Mouse (Mus musculus): ENCODE data around the gene 9930021J03Rik. TPM values are rescaled to one million over a fixed set of nuclear protein-coding genes. Genes with fewer than 3 reads are reported as not detected.

The 9930021J03Rik gene
- total and polyA plus RNA-seq, 2 experiments from 2014 or later: 5.7 to 35.0 TPM

GRCm38 (mm10) chr19:29743531-29743930, 62.3 kb downstream of the 9930021J03Rik start:
- WGBS: 79% methylated on average over 5 of the region's 5 CpGs
- H3K27me3 ChIP-seq (ENCODE audit: insufficient read depth, low read length): no peaks in the 10 kb centered on the region

GRCm38 (mm10) chr19:29740661-29741060, 65.1 kb downstream of the 9930021J03Rik start:
- no peak overlapping the region for H3K9ac ChIP-seq
- TF ChIP-seq CTCF (IDR thresholded peaks at IDR 0.05; ENCODE audit: low read depth): no peak
- ATAC-seq (no peak), DNase-seq (no peak)
- H3K27me3 ChIP-seq (ENCODE audit: insufficient read depth, low read length): no peaks in the 10 kb centered on the region
- H3K27ac ChIP-seq (ENCODE audit: low read depth, low read length): no peak overlapping the region
- 98% methylated on average over 1 of the region's 1 CpGs for WGBS
- no peaks in the 10 kb centered on the region for H3K4me1 ChIP-seq (ENCODE audit: insufficient read depth)
- H3K4me2 ChIP-seq (ENCODE audit: low read depth): no peak overlapping the region
- no peak overlapping the region for H3K4me3 ChIP-seq (ENCODE audit: low read depth, low read length)
- no peaks in the 10 kb centered on the region for H3K36me3 ChIP-seq (ENCODE audit: insufficient read depth)
- no peaks in the 10 kb centered on the region for H3K9me3 ChIP-seq (ENCODE audit: low read length)

More at GRCm38 (mm10) chr19:29743531-29743930, 62.3 kb downstream of the 9930021J03Rik start:
- Histone ChIP-seq H3K9me3 (ENCODE audit: low read length) (no peaks in the 10 kb centered on the region), H3K4me1 (ENCODE audit: insufficient read depth) (no peaks in the 10 kb centered on the region), H3K27ac (ENCODE audit: low read depth, low read length) (no peak overlapping the region), H3K4me2 (ENCODE audit: low read depth) (no peak overlapping the region), H3K4me3 (ENCODE audit: low read depth, low read length) (no peak overlapping the region), H3K9ac (no peak overlapping the region), H3K36me3 (ENCODE audit: insufficient read depth) (no peaks in the 10 kb centered on the region)
- ATAC-seq: no peak
- TF ChIP-seq CTCF (IDR thresholded peaks at IDR 0.05; ENCODE audit: low read depth): no peak
- DNase-seq: no peak

DNA sequence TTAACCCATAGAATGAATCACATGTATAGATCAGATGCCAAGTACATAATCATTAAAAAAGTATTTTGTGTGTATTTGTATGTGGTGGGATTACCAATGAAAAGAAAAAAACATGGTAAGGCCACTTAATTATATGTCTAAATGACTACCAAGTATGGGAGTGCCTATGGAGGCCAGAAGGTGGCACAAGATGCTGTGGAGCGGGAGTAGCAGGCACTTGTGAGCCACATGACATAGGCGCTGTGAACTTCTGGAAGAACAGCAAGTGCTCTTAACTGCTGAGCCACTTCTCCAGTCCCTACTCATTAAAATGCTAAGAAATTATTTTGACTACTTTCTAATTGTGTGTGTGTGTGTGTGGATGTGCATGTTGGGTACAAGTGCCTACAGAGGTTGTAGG, 66.2 kb downstream of the 9930021J03Rik start:
- Histone ChIP-seq H3K4me3 (ENCODE audit: low read depth, low read length) (no peak overlapping the region), H3K27me3 (ENCODE audit: insufficient read depth, low read length) (no peaks in the 10 kb centered on the region), H3K9ac (no peak overlapping the region), H3K9me3 (ENCODE audit: low read length) (no peaks in the 10 kb centered on the region), H3K36me3 (ENCODE audit: insufficient read depth) (no peaks in the 10 kb centered on the region), H3K27ac (ENCODE audit: low read depth, low read length) (no peak overlapping the region), H3K4me1 (ENCODE audit: insufficient read depth) (no peaks in the 10 kb centered on the region), H3K4me2 (ENCODE audit: low read depth) (no peak overlapping the region)
- no peak for TF ChIP-seq CTCF (IDR thresholded peaks at IDR 0.05; ENCODE audit: low read depth)
- 81% methylated on average over 2 of the region's 2 CpGs for WGBS
- DNase-seq: no peak
- ATAC-seq: no peak

- Histone ChIP-seq H3K4me2 (ENCODE audit: low read depth) (no peak overlapping the region), H3K4me3 (ENCODE audit: low read depth, low read length) (no peak overlapping the region), H3K27me3 (ENCODE audit: insufficient read depth, low read length) (no peaks in the 10 kb centered on the region), H3K9me3 (ENCODE audit: low read length) (no peaks in the 10 kb centered on the region), H3K9ac (no peak overlapping the region), H3K4me1 (ENCODE audit: insufficient read depth) (no peaks in the 10 kb centered on the region), H3K36me3 (ENCODE audit: insufficient read depth) (no peaks in the 10 kb centered on the region), H3K27ac (ENCODE audit: low read depth, low read length) (no peak overlapping the region)
- DNase-seq (no peak), ATAC-seq (no peak)
- WGBS: 79% methylated on average over 3 of the region's 3 CpGs
- no peak for TF ChIP-seq CTCF (IDR thresholded peaks at IDR 0.05; ENCODE audit: low read depth)
These were observed 70.4 kb downstream of the 9930021J03Rik start for GRCm38 (mm10) chr19:29735421-29735820.

DNA sequence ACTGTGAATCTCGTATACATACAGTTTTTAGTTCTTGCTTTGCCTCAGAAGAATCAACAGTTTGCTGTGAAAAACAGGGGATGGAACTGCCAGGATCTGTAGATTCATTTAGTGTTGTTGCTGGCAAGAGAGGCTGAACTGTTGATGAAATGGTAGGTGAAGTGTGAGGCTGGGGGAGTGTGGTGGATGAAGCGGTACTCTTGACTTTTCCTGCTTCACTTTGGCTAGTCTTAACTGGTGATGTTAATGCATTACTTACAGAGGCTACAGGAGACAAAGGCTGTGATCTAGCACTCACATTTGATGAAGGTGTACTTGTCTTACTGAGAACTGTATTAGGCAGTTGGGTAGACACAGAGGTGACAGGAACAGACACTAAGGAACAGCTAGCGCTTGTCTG, 87.3 kb downstream of the 9930021J03Rik start:
- ATAC-seq (no peak), DNase-seq (no peak)

DNA sequence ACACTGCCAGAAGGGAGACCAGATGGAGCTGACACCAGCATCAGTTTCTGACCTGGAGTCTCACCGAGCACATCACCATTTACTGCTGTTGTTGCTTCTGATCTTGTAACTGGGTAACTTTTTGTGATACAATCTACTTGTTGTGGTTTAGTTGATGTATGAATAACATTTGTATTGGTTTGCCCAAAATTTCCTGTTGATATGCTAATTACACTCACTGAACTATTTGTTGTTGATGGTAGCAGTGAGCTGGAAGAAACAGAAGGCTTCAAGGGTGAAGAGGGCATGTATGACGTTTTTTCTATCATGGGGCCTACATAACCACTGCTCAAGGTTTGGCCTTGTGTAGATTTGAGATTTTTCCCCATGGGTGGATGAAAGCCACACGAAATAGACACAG, 87.9 kb downstream of the 9930021J03Rik start:
- H3K27me3 ChIP-seq (ENCODE audit: insufficient read depth, low read length): no peaks in the 10 kb centered on the region
- H3K4me1 ChIP-seq (ENCODE audit: insufficient read depth): no peaks in the 10 kb centered on the region
- TF ChIP-seq CTCF (IDR thresholded peaks at IDR 0.05; ENCODE audit: low read depth): no peak
- H3K9ac ChIP-seq: no peak overlapping the region
- no peak overlapping the region for H3K4me3 ChIP-seq (ENCODE audit: low read depth, low read length)
- WGBS: 86% methylated on average over 3 of the region's 3 CpGs
- ATAC-seq (no peak), DNase-seq (no peak)
- no peaks in the 10 kb centered on the region for H3K9me3 ChIP-seq (ENCODE audit: low read length)
- no peak overlapping the region for H3K4me2 ChIP-seq (ENCODE audit: low read depth)
- peaks cover 33% of the 10 kb centered on the region for H3K36me3 ChIP-seq (ENCODE audit: insufficient read depth)
- no peak overlapping the region for H3K27ac ChIP-seq (ENCODE audit: low read depth, low read length)

More for the DNA sequence above, 87.3 kb downstream of the 9930021J03Rik start:
- Histone ChIP-seq H3K36me3 (ENCODE audit: insufficient read depth) (peaks cover 33% of the 10 kb centered on the region), H3K4me3 (ENCODE audit: low read depth, low read length) (no peak overlapping the region), H3K9me3 (ENCODE audit: low read length) (no peaks in the 10 kb centered on the region), H3K9ac (no peak overlapping the region), H3K27ac (ENCODE audit: low read depth, low read length) (no peak overlapping the region), H3K4me1 (ENCODE audit: insufficient read depth) (no peaks in the 10 kb centered on the region), H3K4me2 (ENCODE audit: low read depth) (no peak overlapping the region), H3K27me3 (ENCODE audit: insufficient read depth, low read length) (no peaks in the 10 kb centered on the region)
- 94% methylated on average over 3 of the region's 3 CpGs for WGBS
- TF ChIP-seq CTCF (IDR thresholded peaks at IDR 0.05; ENCODE audit: low read depth): no peak

- no peaks in the 10 kb centered on the region for H3K9me3 ChIP-seq (ENCODE audit: low read length)
- H3K36me3 ChIP-seq (ENCODE audit: insufficient read depth): peaks cover 24% of the 10 kb centered on the region
- no peak overlapping the region for H3K27ac ChIP-seq (ENCODE audit: low read depth, low read length)
- H3K27me3 ChIP-seq (ENCODE audit: insufficient read depth, low read length): no peaks in the 10 kb centered on the region
- DNase-seq: no peak
- no peak for ATAC-seq
- H3K4me3 ChIP-seq (ENCODE audit: low read depth, low read length): no peak overlapping the region
- no peak overlapping the region for H3K9ac ChIP-seq
- no peaks in the 10 kb centered on the region for H3K4me1 ChIP-seq (ENCODE audit: insufficient read depth)
- no peak for TF ChIP-seq CTCF (IDR thresholded peaks at IDR 0.05; ENCODE audit: low read depth)
- H3K4me2 ChIP-seq (ENCODE audit: low read depth): no peak overlapping the region
- 86% methylated on average over 4 of the region's 4 CpGs for WGBS
These were observed 92.3 kb downstream of the 9930021J03Rik start for GRCm38 (mm10) chr19:29713451-29713850.

DNA sequence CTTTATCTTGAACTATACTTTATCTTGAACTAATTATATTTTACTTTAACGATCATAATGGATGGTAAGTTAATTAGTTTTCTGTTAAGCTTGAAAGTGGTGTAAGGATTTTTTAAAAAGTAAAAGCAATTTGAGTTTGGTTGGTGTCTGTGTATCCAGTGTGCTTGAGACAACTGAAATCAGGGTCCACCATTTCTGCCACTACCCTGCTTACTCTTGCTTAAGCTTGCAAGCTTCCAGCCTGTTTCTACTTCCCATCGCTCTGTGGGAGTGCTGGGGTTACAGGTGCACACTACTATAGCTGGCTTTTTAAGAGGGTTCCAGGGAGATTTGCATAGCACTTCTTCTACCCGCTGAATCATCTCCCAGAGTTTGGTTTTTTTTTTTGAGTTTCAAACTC, 96.3 kb downstream of the 9930021J03Rik start:
- no peak overlapping the region for H3K9ac ChIP-seq
- H3K27ac ChIP-seq (ENCODE audit: low read depth, low read length): no peak overlapping the region
- no peaks in the 10 kb centered on the region for H3K27me3 ChIP-seq (ENCODE audit: insufficient read depth, low read length)
- WGBS: 63% methylated on average over 3 of the region's 3 CpGs
- H3K4me3 ChIP-seq (ENCODE audit: low read depth, low read length): no peak overlapping the region
- no peak overlapping the region for H3K4me2 ChIP-seq (ENCODE audit: low read depth)
- TF ChIP-seq CTCF (IDR thresholded peaks at IDR 0.05; ENCODE audit: low read depth): no peak
- DNase-seq: no peak
- no peaks in the 10 kb centered on the region for H3K36me3 ChIP-seq (ENCODE audit: insufficient read depth)
- no peak for ATAC-seq
- no peaks in the 10 kb centered on the region for H3K4me1 ChIP-seq (ENCODE audit: insufficient read depth)
- H3K9me3 ChIP-seq (ENCODE audit: low read length): no peaks in the 10 kb centered on the region
